Mouse (Mus musculus): ENCODE data around the gene Psmb7.

Gene Psmb7

GRCm38 (mm10) chr2:38594874-38595273, 49.0 kb downstream of the Psmb7 start:
- no peak for DNase-seq (ENCODE audit: inconsistent ontology term)

GRCm38 (mm10) chr2:38591751-38592459, 52.0 kb downstream of the Psmb7 start:
- peak; percentile 44 for DNase-seq (ENCODE audit: inconsistent ontology term)

DNA sequence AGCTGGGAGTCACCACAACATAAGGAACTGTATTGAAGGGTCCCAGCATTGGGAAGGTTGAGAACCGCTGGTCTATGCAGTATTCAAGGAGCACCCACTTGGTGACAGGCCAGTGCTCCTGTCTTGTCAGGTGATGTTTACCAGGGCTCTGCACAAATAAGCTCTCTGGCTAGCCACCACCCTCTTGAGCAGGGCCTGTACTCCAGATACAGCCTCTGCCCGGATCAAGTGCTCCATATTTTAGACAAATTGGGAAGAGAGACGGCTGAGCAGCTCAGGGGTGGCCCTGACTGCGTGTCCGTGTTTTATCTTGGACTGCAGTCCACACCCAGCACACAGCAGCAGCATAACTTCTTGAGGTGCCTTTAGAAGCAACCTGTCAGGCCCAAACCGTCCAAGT, 57.2 kb downstream of the Psmb7 start:
- no peak for DNase-seq (ENCODE audit: inconsistent ontology term)

DNA sequence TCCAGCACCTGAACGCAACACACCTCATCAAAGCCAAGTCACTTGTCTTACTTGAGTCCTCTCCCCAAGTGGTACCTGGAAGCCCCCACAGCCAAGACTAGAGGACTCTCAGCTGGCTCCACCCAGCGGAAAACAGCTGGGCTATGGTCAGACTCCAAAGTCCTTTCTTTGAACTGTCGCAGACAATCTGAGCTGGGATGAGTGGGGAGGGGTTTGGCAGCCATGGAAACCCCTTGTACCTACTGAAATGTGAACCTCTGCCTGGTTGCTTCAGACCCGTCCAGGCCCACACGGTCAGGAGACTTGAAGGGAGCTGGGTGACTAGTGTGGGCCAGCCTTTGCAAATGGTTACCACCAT, 58.5 kb downstream of the Psmb7 start:
- no peak for DNase-seq (ENCODE audit: inconsistent ontology term)

- DNase-seq (ENCODE audit: inconsistent ontology term): peak; percentile 56
Measured at GRCm38 (mm10) chr2:38584514-38585378, 59.1 kb downstream of the Psmb7 start.

- DNase-seq (ENCODE audit: inconsistent ontology term): no peak
Measured at GRCm38 (mm10) chr2:38583982-38584381, 59.9 kb downstream of the Psmb7 start.

DNA sequence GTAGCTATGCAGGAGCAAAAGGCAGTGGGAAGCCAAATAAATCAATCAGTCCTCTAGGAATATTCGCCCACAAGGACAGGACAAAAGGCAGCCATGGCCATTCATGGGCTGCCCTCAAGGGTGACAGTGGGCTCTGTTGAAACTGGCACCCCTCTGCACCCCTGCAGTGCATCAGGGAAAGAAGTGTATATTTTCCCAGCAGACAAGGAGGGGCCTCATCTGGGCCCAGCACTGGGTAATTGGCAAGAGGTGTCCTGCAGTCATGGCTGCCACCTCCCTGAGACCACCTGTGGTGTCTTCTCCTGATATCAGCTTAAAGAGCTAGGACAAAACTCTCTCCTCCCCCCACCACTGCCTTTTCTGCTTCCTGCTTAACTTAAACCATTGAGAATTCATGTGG, 64.4 kb downstream of the Psmb7 start:
- no peak for DNase-seq (ENCODE audit: inconsistent ontology term)

DNA sequence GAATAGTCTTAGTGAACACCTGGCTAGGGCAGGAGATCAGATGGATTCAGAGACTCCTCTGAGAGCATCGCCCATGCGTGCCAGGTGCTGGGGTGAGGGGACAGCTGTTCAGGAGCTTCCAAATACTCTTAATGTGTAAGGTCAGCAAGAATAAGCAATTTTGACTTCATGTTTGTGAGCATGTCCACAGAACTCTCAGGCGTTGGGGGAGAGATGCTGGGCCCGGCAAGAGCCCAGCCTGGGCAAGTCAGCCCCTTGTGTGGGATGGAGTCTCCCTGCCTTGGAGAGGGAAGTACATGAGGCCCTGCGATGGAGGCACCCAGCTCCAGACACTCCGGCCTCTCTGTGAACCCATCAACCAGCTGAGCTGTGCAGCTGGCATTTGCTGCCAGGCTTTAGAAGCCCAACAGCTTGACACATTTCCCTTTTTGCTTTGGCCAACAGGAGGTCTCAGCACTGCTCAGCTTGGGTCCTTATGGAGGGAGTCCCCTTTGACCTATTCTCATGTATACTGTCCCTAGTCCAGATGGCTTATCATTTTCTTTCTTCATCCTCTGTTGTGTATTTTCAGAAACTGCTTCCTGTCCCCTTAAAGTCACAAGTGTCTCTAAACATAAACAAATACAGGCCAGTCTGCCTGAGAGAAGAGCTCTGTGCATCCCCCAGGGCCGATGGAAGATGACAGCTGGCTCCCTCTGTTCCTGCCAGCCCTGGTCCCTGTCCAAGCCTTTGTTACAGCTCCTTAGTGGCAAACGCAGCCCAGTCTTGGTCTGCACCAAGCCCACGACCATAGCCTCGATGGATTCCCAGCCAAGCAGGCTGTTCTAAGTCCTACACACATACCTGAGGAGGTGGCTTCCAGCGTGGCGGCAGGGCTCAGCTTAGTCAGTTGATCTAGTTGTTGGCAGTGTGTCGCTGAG, 65.0 kb downstream of the Psmb7 start:
- peak; percentile 43 for DNase-seq (ENCODE audit: inconsistent ontology term)

- no peak for DNase-seq (ENCODE audit: inconsistent ontology term)
Measured at GRCm38 (mm10) chr2:38574697-38575096, 69.2 kb downstream of the Psmb7 start.

DNA sequence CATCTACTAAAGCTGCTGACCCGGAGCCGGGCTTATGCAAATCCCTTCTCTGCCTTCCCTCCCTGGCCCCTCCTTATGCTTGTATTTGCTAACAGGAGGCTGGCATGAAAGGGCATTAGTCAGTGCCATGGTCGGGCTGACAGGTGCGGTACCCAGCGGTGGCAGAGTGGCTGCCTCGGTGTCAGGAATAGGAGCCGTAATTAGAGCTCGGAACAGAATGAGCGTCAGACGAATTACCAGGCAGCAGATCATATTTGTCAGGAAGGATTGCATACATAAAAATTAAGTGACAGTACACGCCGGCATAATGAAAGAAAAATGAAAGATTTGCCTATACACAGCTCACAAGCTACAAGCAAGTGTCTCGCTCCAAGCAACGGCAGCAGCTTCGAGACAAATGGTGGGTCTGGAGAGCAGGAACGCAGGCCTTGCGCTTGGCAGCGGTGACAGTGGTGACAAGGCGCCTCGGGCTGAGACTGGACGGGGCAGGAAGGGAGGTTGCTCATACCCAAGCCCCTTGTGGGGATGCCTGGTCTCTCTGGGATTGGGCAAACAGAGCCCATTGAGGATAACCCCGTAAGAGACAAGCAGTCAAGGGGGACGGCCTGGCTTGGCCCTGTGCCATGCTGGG, 71.8 kb downstream of the Psmb7 start:
- no peak for DNase-seq (ENCODE audit: inconsistent ontology term)

DNA sequence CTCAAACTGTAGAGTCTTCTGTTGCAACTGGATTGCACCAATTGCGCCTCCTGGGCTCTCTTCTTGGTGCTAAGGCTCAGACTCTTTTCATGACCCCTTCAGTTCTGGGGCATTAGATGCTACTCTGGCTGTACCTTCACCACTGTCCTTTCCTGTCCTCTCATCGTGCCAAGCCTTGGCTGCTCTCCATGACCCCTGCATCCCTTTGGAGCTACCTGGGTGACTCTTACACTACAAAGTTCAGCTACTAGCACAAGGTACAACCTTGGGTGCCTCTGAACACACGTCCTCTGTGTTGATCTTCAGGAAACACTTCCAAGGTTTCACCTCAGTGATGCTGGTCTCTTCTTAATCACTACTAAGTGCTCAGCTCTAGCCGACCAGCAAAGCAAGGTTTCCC, 81.3 kb downstream of the Psmb7 start:
- DNase-seq (ENCODE audit: inconsistent ontology term): no peak

- DNase-seq (ENCODE audit: inconsistent ontology term): no peak
Measured at GRCm38 (mm10) chr2:38560296-38561227, 83.3 kb downstream of the Psmb7 start.

DNA sequence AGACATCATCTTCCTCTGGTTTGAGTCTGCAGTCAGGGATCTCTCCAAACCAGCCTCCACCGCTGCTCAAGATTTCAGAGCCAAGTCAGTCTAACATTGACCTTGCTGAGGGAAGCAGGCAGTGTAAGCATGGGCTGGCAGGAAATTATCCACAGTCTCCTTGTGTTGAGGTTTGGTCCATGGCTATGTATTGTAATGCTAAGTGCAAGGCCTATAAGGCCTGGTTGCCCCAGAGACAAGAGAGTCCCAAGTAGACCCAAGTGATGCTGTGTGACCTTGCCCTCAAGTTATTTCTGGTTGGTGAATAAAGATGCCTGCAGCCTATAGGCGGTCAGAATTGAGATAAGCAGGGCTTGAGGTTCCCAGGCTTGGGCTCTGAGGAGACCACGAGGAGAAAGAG, 87.2 kb downstream of the Psmb7 start:
- DNase-seq (ENCODE audit: inconsistent ontology term): no peak

GRCm38 (mm10) chr2:38555659-38556058, 88.2 kb downstream of the Psmb7 start:
- DNase-seq (ENCODE audit: inconsistent ontology term): peak; percentile 75

GRCm38 (mm10) chr2:38554226-38554995, 89.5 kb downstream of the Psmb7 start:
- DNase-seq (ENCODE audit: inconsistent ontology term): peak; percentile 75

- DNase-seq (ENCODE audit: inconsistent ontology term): peak; percentile 32
Measured at GRCm38 (mm10) chr2:38552004-38552443, 91.9 kb downstream of the Psmb7 start.

DNA sequence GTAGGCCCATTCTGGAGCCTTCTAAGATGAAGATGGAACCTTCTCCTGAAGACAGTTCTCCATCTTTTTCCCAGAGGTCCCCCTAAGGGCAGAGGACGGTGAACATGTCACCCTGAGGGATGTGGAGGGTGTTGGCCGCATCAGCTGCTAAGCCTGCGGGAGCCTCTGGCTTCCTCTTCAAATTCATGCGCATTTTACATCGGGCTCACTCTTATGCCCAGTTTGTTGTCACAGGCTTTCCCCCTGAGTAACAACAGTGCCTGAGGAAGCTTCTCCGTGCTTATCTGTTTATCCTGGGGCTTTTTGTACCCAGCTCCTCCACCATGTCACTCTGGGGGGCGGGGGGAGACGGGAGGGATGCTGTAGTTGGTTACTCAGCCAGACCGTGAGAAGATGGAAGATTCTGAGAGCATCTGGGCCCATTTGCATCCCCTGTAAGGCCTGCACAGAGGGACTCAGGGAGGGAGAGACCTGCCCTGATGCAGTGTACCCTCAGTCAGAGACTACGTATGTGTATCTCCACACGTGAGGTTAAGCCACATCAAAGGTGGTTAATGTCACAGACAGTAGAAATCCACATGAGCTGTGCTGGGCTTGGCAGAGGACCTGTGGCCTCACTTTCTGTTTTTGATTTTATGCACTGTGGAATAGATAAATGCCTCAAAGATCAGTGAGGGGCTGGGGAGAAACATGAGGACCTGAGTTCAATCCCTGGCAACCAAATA, 95.9 kb downstream of the Psmb7 start:
- no peak for DNase-seq (ENCODE audit: inconsistent ontology term)

GRCm38 (mm10) chr2:38546748-38547147, 97.1 kb downstream of the Psmb7 start:
- DNase-seq (ENCODE audit: inconsistent ontology term): no peak

DNA sequence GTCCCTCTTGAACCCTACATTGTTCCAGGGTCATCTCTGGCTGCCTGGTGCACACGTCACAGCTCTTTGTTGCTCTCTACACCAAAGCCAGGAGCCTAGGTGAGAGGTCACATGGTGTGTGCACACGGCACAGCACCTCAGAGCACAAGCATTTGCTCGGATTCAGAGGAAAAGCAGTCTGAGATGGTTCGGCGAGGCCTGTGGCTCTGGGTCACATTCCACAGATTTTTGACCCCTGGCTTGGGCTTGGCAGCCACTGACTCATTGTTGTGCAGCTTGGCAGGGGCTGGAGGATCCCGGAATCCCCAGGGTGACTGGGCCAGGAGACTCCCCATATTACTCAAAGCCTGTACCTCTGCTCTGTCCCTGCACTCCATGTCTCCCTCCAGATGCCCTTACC, 97.7 kb downstream of the Psmb7 start:
- DNase-seq (ENCODE audit: inconsistent ontology term): peak; percentile 96

Measured in Muller cell, postnatal 12 days (primary cell).